Mouse (Mus musculus) hindbrain, postnatal 0 days (tissue): ENCODE measurements around the gene Tecpr2. TPM values are rescaled to one million over a fixed set of nuclear protein-coding genes. Genes with fewer than 3 reads are reported as not detected.

Experiments used
- ATAC-seq: fragments of 200-750 bp; cut with Nextera tagmentation; 2 replicates; pipeline ENCODE4 v1.8.0; 2017; ENCODE audit warnings: mild to moderate bottlenecking, moderate TSS enrichment, moderate library complexity
- DNase-seq: peaks from one replicate; pipeline ENCODE4 v3.0.0-alpha.2; 2015; ENCODE audit warnings: low spot score
- H3K27ac ChIP-seq: fragments of 300-500 bp; sonication (generic); 2 replicates; pipeline ENCODE4 v1.5.1; 2014; ENCODE audit warnings: mild to moderate bottlenecking
- H3K27me3 ChIP-seq: fragments of 300-500 bp; sonication (generic); 2 replicates; pipeline ENCODE4 v1.6.1; 2014; ENCODE audit warnings: low read length, mixed read lengths; ENCODE audit not compliant: insufficient read depth
- H3K36me3 ChIP-seq: fragments of 300-500 bp; sonication (generic); 2 replicates; pipeline ENCODE4 v1.6.1; 2014; ENCODE audit warnings: low read length, mixed read lengths; ENCODE audit not compliant: insufficient read depth
- H3K4me1 ChIP-seq: fragments of 300-500 bp; sonication (generic); 2 replicates; pipeline ENCODE4 v1.6.1; 2014; ENCODE audit warnings: antibody characterized with exemption, low read length, mixed read lengths; ENCODE audit not compliant: insufficient read depth
- H3K4me2 ChIP-seq: fragments of 300-500 bp; sonication (generic); 2 replicates; pipeline ENCODE4 v1.6.1; 2014; ENCODE audit warnings: low read depth, mild to moderate bottlenecking, low read length, moderate library complexity, mixed read lengths
- H3K4me3 ChIP-seq: fragments of 300-500 bp; sonication (generic); 2 replicates; pipeline ENCODE4 v1.5.1; 2014; ENCODE audit warnings: low read length
- H3K9ac ChIP-seq: fragments of 300-500 bp; sonication (generic); replicated peaks from 2 replicates; pipeline ENCODE4 v1.6.1; 2014; ENCODE audit warnings: mild to moderate bottlenecking, low read length, moderate library complexity, mixed read lengths
- H3K9me3 ChIP-seq: fragments of 300-500 bp; sonication (generic); 2 replicates; pipeline ENCODE4 v1.6.1; 2016; ENCODE audit warnings: low read length, mixed read lengths
- CTCF ChIP-seq: IDR thresholded peaks from 2 replicates; pipeline ENCODE4 v1.5.1; 2016; ENCODE audit warnings: antibody characterized with exemption, control low read depth, low read depth
- WGBS: fragments of 180-500 bp; shearing (Covaris S2); extraction: QIAGEN DNeasy Blood & Tissue Kit; methylation state at CpG from one replicate; pipeline ENCODE4 v1.1.7; 2014; 5-methylcytosine and 5-hydroxymethylcytosine counted together
- polyA plus RNA-seq: library from polyadenylated mRNA; unstranded; fragments of >200 nt; fragmentation: Nextera tagmentation; extraction: Ambion mirVana; gene quantifications from 2 replicates; pipeline ENCODE4 v1.2.1, GENCODE M21; 2015
- total RNA-seq: library from RNA; depleted of rRNA; stranded (reverse); fragments of >200 nt; gene quantifications from 2 replicates; pipeline ENCODE4 v1.2.3, GENCODE M21; 2014

Tecpr2 gene
- total and polyA plus RNA-seq, 2 experiments from 2014 or later: 4.3 to 24.1 TPM

DNA sequence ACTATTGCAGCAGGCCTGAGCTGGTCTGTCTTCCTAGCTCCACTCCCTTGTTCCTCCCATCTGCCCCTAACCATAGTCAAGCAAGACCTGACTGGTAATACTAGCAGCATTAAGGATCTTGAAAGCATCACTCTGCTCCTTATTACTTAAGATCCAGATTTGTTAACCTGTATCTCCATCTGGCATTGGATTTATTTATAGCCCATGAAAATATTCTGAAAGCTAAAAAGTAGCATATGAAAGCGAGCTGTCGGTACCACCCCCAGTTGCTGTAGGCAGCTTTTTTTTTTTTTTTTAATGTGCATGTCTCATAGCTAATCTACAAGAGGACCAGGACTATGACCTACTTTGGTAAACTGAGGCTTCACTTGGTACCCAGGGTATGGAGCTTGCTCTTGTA is 20.9 kb downstream of the Tecpr2 start:
- ATAC-seq (no peak), DNase-seq (no peak)
- H3K4me3 ChIP-seq: no peak overlapping the region
- 93% methylated on average over 2 of the region's 2 CpGs for WGBS
- no peak for TF ChIP-seq CTCF
- H3K36me3 ChIP-seq: no peaks in the 10 kb centered on the region
- H3K9me3 ChIP-seq: no peaks in the 10 kb centered on the region
- no peak overlapping the region for H3K27ac ChIP-seq
- H3K4me2 ChIP-seq: no peak overlapping the region
- no peaks in the 10 kb centered on the region for H3K27me3 ChIP-seq
- no peak overlapping the region for H3K9ac ChIP-seq
- no peaks in the 10 kb centered on the region for H3K4me1 ChIP-seq

GRCm38 (mm10) chr12:110915761-110916160 is 26.7 kb downstream of the Tecpr2 start:
- Histone ChIP-seq H3K36me3 (peaks cover 19% of the 10 kb centered on the region), H3K27ac (no peak overlapping the region), H3K4me2 (no peak overlapping the region), H3K4me1 (no peaks in the 10 kb centered on the region), H3K27me3 (no peaks in the 10 kb centered on the region), H3K9ac (no peak overlapping the region), H3K9me3 (no peaks in the 10 kb centered on the region), H3K4me3 (no peak overlapping the region)
- DNase-seq (no peak), ATAC-seq (no peak)
- WGBS: 86% methylated on average over 9 of the region's 9 CpGs
- TF ChIP-seq CTCF: no peak

- TF ChIP-seq CTCF: no peak
- ATAC-seq: no peak
- Histone ChIP-seq H3K36me3 (peaks cover 19% of the 10 kb centered on the region), H3K4me2 (no peak overlapping the region), H3K27me3 (no peaks in the 10 kb centered on the region), H3K9me3 (no peaks in the 10 kb centered on the region), H3K27ac (no peak overlapping the region), H3K9ac (no peak overlapping the region), H3K4me3 (no peak overlapping the region), H3K4me1 (no peaks in the 10 kb centered on the region)
- 92% methylated on average over 4 of the region's 4 CpGs for WGBS
- no peak for DNase-seq
Measured at GRCm38 (mm10) chr12:110920254-110920653, 31.2 kb downstream of the Tecpr2 start.

DNA sequence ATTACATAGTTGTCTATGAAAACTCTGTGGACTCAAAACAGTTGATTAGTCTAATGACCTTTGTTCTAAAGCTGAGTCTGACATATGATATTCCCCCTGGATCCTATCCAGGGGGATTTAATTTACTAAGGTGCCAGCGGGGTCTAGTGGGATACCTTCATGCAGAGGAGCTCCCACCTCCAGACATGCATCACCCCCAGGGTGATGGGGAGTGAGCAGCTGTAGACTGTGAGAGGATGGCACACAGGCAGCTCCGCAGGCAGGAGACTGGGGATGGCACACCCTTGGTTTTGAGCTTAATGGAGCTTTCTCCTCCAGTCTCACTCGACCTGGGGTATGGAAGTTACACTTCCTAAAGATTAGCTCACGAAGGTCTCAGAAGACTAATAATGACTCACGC is 32.5 kb downstream of the Tecpr2 start:
- no peak overlapping the region for H3K27ac ChIP-seq
- ATAC-seq (no peak), DNase-seq (no peak)
- no peaks in the 10 kb centered on the region for H3K27me3 ChIP-seq
- 87% methylated on average over 5 of the region's 5 CpGs for WGBS
- no peak for TF ChIP-seq CTCF
- no peaks in the 10 kb centered on the region for H3K4me1 ChIP-seq
- H3K9me3 ChIP-seq: no peaks in the 10 kb centered on the region
- no peak overlapping the region for H3K4me3 ChIP-seq
- no peak overlapping the region for H3K4me2 ChIP-seq
- H3K36me3 ChIP-seq: peaks cover 20% of the 10 kb centered on the region
- H3K9ac ChIP-seq: no peak overlapping the region

DNA sequence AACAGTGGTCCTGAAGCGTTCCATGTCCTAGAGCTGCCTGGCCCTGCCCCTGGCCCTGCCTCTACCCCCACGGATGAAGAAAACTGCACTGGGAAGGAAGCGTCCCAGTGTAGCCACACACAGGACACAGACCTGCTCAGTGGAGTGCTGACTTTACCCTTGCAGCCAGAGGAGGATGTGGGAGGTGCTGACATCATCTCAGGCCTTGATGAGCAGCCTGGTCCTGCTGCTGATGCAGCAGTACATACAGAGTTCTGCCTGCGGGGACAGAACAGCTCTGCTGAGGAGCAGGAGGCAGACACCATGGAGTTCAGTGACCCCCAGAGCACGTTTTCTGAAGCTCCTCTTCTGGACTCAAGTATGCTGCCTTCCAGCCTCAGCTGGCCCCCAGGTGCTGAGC is 43.8 kb downstream of the Tecpr2 start:
- Histone ChIP-seq H3K27ac (no peak overlapping the region), H3K4me3 (no peak overlapping the region), H3K9me3 (no peaks in the 10 kb centered on the region), H3K27me3 (no peaks in the 10 kb centered on the region), H3K36me3 (peaks cover 25% of the 10 kb centered on the region; the same call in 1 of the 2 replicates), H3K4me2 (no peak overlapping the region), H3K9ac (no peak overlapping the region), H3K4me1 (no peaks in the 10 kb centered on the region)
- TF ChIP-seq CTCF: no peak
- 82% methylated on average over 5 of the region's 5 CpGs for WGBS
- DNase-seq: no peak
- peak; percentile 25; the same call in 1 of the 2 replicates for ATAC-seq

DNA sequence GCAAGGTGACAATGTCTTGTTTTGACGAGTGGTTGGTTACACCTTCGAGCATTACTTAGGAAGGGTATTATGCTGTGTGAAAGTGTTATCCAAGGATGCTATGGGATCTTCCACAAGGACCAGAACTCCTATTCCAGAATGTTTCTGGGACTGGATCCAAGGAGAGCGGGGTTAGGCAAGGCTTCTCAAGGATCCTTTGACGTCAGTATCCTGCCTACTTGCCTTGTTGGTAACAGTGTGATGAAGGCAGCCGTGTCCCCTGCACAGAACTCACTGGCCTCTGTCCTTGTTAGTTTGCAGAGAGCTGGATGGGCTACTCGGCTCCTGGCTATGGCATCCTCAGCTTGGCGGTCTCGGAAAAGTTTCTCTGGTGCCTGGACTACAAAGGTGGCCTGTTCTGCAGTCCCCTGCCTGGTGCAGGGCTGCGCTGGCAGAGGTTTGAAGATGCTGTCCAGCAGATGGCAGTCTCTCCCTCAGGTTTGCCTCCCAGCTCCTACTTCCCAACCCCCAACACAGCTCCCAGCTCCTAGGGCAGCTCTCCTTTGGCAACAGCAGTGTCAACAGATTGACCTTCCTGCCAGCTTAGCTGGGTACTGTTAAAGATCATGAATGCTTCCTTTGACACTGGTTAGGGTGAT is 47.0 kb downstream of the Tecpr2 start:
- DNase-seq (peak; percentile 91), ATAC-seq (peak; percentile 95)
- H3K4me2 ChIP-seq: no peak overlapping the region
- no peak overlapping the region for H3K27ac ChIP-seq
- H3K27me3 ChIP-seq: no peaks in the 10 kb centered on the region
- no peak overlapping the region for H3K9ac ChIP-seq
- H3K4me3 ChIP-seq: no peak overlapping the region
- H3K36me3 ChIP-seq: peaks cover 40% of the 10 kb centered on the region; the same call in 1 of the 2 replicates
- H3K9me3 ChIP-seq: no peaks in the 10 kb centered on the region
- whole genome bisulfite sequencing: 49% methylated on average over 9 of the region's 9 CpGs
- TF ChIP-seq CTCF: peak; percentile 93
- no peaks in the 10 kb centered on the region for H3K4me1 ChIP-seq

DNA sequence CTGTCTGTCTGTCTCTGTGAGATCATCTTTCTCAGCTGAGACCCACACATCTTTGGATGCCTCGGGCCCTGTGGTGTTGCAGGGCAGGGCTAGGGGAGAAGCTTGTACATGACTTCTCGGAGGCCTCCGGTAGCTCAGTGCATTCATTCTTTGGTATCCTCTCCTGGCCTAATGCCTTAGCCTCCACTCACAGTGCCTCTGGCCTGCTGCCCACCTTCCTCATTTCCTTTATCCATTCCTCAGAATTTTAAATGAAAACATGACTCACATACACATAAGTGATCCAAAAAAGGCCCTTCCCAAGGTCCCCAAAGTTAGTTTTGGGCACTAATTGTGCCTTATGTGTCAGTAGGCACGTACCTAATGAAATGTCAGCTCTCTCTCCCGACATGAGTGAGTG is 48.4 kb downstream of the Tecpr2 start:
- no peak for DNase-seq
- ATAC-seq: no peak
- Histone ChIP-seq H3K27ac (no peak overlapping the region), H3K9ac (no peak overlapping the region), H3K27me3 (no peaks in the 10 kb centered on the region), H3K4me3 (no peak overlapping the region), H3K4me2 (no peak overlapping the region), H3K4me1 (no peaks in the 10 kb centered on the region), H3K9me3 (no peaks in the 10 kb centered on the region), H3K36me3 (peaks cover 32% of the 10 kb centered on the region; the same call in 1 of the 2 replicates)
- 77% methylated on average over 5 of the region's 5 CpGs for WGBS
- TF ChIP-seq CTCF: no peak
